Mouse (Mus musculus) CH12.LX (cell line): Measurements from ENCODE around the gene Pcna.
A peak's percentile ranks its signal among the peaks of the same experiment; 100 is the strongest.

Experiments used
- CTCF ChIP-seq, 2 experiments: IDR thresholded peaks in 1 of 2; conservative IDR thresholded peaks in 1 of 2; 2 replicates each; pipeline ENCODE4 v1.5.1; 2011 to 2012; ENCODE audit warnings: low read depth in 2 of 2, low read length in 2 of 2, improper control_type of control experiment in 1 of 2, inconsistent platforms in 1 of 2, mild to moderate bottlenecking in 1 of 2, moderate library complexity in 1 of 2
- ETS1 ChIP-seq: conservative IDR thresholded peaks from 2 replicates; pipeline ENCODE4 v1.6.1; 2012; ENCODE audit warnings: low read depth, mild to moderate bottlenecking, inconsistent platforms, low read length, improper control_type of control experiment, moderate library complexity
- MEF2A ChIP-seq: IDR thresholded peaks from 2 replicates; pipeline ENCODE4 v1.6.1; 2014; ENCODE audit warnings: low read depth, mild to moderate bottlenecking, inconsistent platforms, low read length, improper control_type of control experiment, borderline replicate concordance
- UBTF ChIP-seq: IDR thresholded peaks from 2 replicates; pipeline ENCODE4 v1.6.1; 2012; ENCODE audit warnings: low read depth, mild to moderate bottlenecking, inconsistent platforms, low read length, improper control_type of control experiment, moderate library complexity

DNA sequence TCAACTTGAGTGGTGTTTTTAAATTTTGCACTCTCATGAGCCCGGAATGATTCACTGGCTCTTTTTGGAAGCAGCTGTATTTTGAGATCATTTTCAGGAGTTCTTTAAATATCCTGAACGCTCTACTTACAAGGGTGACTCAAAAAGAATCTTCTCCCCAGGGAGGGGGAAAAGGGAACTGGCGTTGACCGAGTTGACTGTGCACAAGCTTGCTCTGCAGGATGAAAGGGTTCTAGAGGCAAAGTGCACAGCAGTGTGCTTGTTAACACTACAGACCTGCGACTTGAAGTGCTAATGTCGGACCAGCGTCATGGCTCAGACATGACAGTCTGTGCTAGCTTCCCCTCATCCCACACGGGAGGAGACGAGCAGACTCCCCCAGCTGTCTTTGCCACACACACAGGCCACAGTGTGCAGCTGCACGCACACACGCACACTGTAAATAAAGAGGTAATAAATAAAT, 31.5 kb downstream of the Pcna start:
- TF ChIP-seq MEF2A (peak; percentile 96), UBTF (peak; percentile 55; the same call in 1 of the 2 replicates), CTCF (conservative IDR thresholded peaks at IDR 0.05 in 1 of 2, IDR thresholded peaks at IDR 0.05 in 1 of 2; ENCODE audit: low read depth in 2 of 2, low read length in 2 of 2) (no peak), ETS1 (peak; percentile 86)
